Mouse (Mus musculus): Measurements from ENCODE around the gene Tbk1. TPM values are rescaled to one million over a fixed set of nuclear protein-coding genes. Genes with fewer than 3 reads are reported as not detected.

The Tbk1 gene
- 28.6 and 34.5 TPM in 2 replicates for polyA plus RNA-seq (2015; fragmentation: Nextera tagmentation; extraction: Ambion mirVana)

- Histone ChIP-seq H3K9me3 (replicated peaks) (no peaks in the 10 kb centered on the region), H3K4me2 (replicated peaks) (peak within 1 kb of the TSS; percentile 56), H3K4me1 (peaks cover 11% of the 10 kb centered on the region), H3K36me3 (peaks cover 42% of the 10 kb centered on the region), H3K9ac (peak within 1 kb of the TSS; percentile 92), H3K27me3 (no peaks in the 10 kb centered on the region), H3K27ac (replicated peaks) (peak within 1 kb of the TSS; percentile 87), H3K4me3 (replicated peaks) (peak within 1 kb of the TSS; percentile 84)
- under 1% methylated on average over 58 of the region's 58 CpGs for WGBS
- ATAC-seq (ENCODE audit: insufficient number of reproducible peaks, low FRiP score, low TSS enrichment, low read depth) = peak; percentile 97
Measured at GRCm38 (mm10) chr10:121586675-121587370, at the start of gene Tbk1. Gene Tbk1, minus strand, starts transcription at chr10:121586787.

GRCm38 (mm10) chr10:121636276-121636675 lies 49.7 kb upstream of the Tbk1 start:
- Histone ChIP-seq H3K4me3 (replicated peaks) (no peak overlapping the region), H3K36me3 (no peaks in the 10 kb centered on the region), H3K4me1 (0 out of 2 replicates have a peak, but pooled peaks cover 6% of the 10 kb centered on the region), H3K9ac (no peak overlapping the region), H3K27ac (replicated peaks) (no peak overlapping the region), H3K27me3 (no peaks in the 10 kb centered on the region), H3K4me2 (replicated peaks) (no peak overlapping the region), H3K9me3 (replicated peaks) (no peaks in the 10 kb centered on the region)
- WGBS = 82% methylated on average over 6 of the region's 6 CpGs
- no peak for ATAC-seq (ENCODE audit: insufficient number of reproducible peaks, low FRiP score, low TSS enrichment, low read depth)

GRCm38 (mm10) chr10:121634159-121634558 lies 47.6 kb upstream of the Tbk1 start:
- 44% methylated on average over 1 of the region's 1 CpGs for WGBS
- no peaks in the 10 kb centered on the region for H3K9me3 ChIP-seq (replicated peaks)
- ATAC-seq (ENCODE audit: insufficient number of reproducible peaks, low FRiP score, low TSS enrichment, low read depth) = no peak
- no peak overlapping the region for H3K9ac ChIP-seq
- no peaks in the 10 kb centered on the region for H3K36me3 ChIP-seq
- H3K27ac ChIP-seq (replicated peaks) = no peak overlapping the region
- H3K4me2 ChIP-seq (replicated peaks) = no peak overlapping the region
- no peaks in the 10 kb centered on the region for H3K27me3 ChIP-seq
- H3K4me3 ChIP-seq (replicated peaks) = no peak overlapping the region
- H3K4me1 ChIP-seq = no peaks in the 10 kb centered on the region

GRCm38 (mm10) chr10:121628561-121629040 lies 42.0 kb upstream of the Tbk1 start:
- Histone ChIP-seq H3K36me3 (no peaks in the 10 kb centered on the region), H3K27me3 (no peaks in the 10 kb centered on the region), H3K4me3 (replicated peaks) (no peak overlapping the region), H3K9me3 (replicated peaks) (no peaks in the 10 kb centered on the region), H3K27ac (replicated peaks) (no peak overlapping the region), H3K9ac (no peak overlapping the region), H3K4me2 (replicated peaks) (no peak overlapping the region), H3K4me1 (peaks cover 8% of the 10 kb centered on the region)
- 89% methylated on average over 6 of the region's 6 CpGs for WGBS
- ATAC-seq (ENCODE audit: insufficient number of reproducible peaks, low FRiP score, low TSS enrichment, low read depth) = no peak

GRCm38 (mm10) chr10:121627216-121627852 lies 40.7 kb upstream of the Tbk1 start:
- Histone ChIP-seq H3K27ac (replicated peaks) (0 out of 2 replicates have a peak overlapping the region, but pooled peaks have one; percentile 95), H3K4me2 (replicated peaks) (peak overlapping the region; percentile 63), H3K9ac (peak overlapping the region; percentile 71; the same call in 1 of the 2 replicates), H3K36me3 (0 out of 2 replicates have a peak, but pooled peaks cover 2% of the 10 kb centered on the region), H3K27me3 (no peaks in the 10 kb centered on the region), H3K4me1 (peaks cover 8% of the 10 kb centered on the region), H3K9me3 (replicated peaks) (no peaks in the 10 kb centered on the region), H3K4me3 (replicated peaks) (peak overlapping the region; percentile 64; the same call in 1 of the 2 replicates)
- 78% methylated on average over 10 of the region's 10 CpGs for WGBS
- no peak for ATAC-seq (ENCODE audit: insufficient number of reproducible peaks, low FRiP score, low TSS enrichment, low read depth)

- H3K9ac ChIP-seq = peak within 1 kb of the TSS; percentile 71
- peak within 1 kb of the TSS; percentile 64 for H3K4me3 ChIP-seq (replicated peaks)
- no peaks in the 10 kb centered on the region for H3K27me3 ChIP-seq
- peak within 1 kb of the TSS; percentile 95 for H3K27ac ChIP-seq (replicated peaks)
- WGBS = under 1% methylated on average over 70 of the region's 70 CpGs
- peak within 1 kb of the TSS; percentile 63 for H3K4me2 ChIP-seq (replicated peaks)
- H3K9me3 ChIP-seq (replicated peaks) = no peaks in the 10 kb centered on the region
- H3K4me1 ChIP-seq = peaks cover 8% of the 10 kb centered on the region
- peak; percentile 100 for ATAC-seq (ENCODE audit: insufficient number of reproducible peaks, low FRiP score, low TSS enrichment, low read depth)
- H3K36me3 ChIP-seq = peaks cover 11% of the 10 kb centered on the region
Measured at GRCm38 (mm10) chr10:121626186-121626882, 39.7 kb upstream of the Tbk1 start, which contains the start of gene Xpot. Gene Xpot, minus strand, starts transcription at chr10:121626332.

GRCm38 (mm10) chr10:121625407-121626185 lies 39.0 kb upstream of the Tbk1 start:
- Histone ChIP-seq H3K4me1 (peaks cover 8% of the 10 kb centered on the region), H3K9me3 (replicated peaks) (no peaks in the 10 kb centered on the region), H3K4me2 (replicated peaks) (peak overlapping the region; percentile 63), H3K9ac (peak overlapping the region; percentile 71), H3K4me3 (replicated peaks) (peak overlapping the region; percentile 64), H3K27me3 (no peaks in the 10 kb centered on the region), H3K27ac (replicated peaks) (peak overlapping the region; percentile 95), H3K36me3 (peaks cover 13% of the 10 kb centered on the region)
- WGBS = under 1% methylated on average over 41 of the region's 41 CpGs
- peak; percentile 30 for ATAC-seq (ENCODE audit: insufficient number of reproducible peaks, low FRiP score, low TSS enrichment, low read depth)

GRCm38 (mm10) chr10:121625006-121625405 lies 38.4 kb upstream of the Tbk1 start:
- Histone ChIP-seq H3K4me1 (peaks cover 8% of the 10 kb centered on the region), H3K4me3 (replicated peaks) (peak overlapping the region; percentile 64), H3K9ac (peak overlapping the region; percentile 71), H3K4me2 (replicated peaks) (peak overlapping the region; percentile 63), H3K27ac (replicated peaks) (peak overlapping the region; percentile 95), H3K9me3 (replicated peaks) (no peaks in the 10 kb centered on the region), H3K36me3 (peaks cover 19% of the 10 kb centered on the region), H3K27me3 (no peaks in the 10 kb centered on the region)
- WGBS = 9% methylated on average over 9 of the region's 9 CpGs
- ATAC-seq (ENCODE audit: insufficient number of reproducible peaks, low FRiP score, low TSS enrichment, low read depth) = no peak

GRCm38 (mm10) chr10:121623670-121624069 lies 37.1 kb upstream of the Tbk1 start:
- Histone ChIP-seq H3K27me3 (no peaks in the 10 kb centered on the region), H3K9ac (no peak overlapping the region), H3K4me1 (peaks cover 8% of the 10 kb centered on the region), H3K36me3 (peaks cover 29% of the 10 kb centered on the region), H3K27ac (replicated peaks) (no peak overlapping the region), H3K4me2 (replicated peaks) (no peak overlapping the region), H3K4me3 (replicated peaks) (no peak overlapping the region), H3K9me3 (replicated peaks) (no peaks in the 10 kb centered on the region)
- ATAC-seq (ENCODE audit: insufficient number of reproducible peaks, low FRiP score, low TSS enrichment, low read depth) = no peak
- 82% methylated on average over 7 of the region's 7 CpGs for WGBS

- H3K27me3 ChIP-seq = no peaks in the 10 kb centered on the region
- no peaks in the 10 kb centered on the region for H3K9me3 ChIP-seq (replicated peaks)
- 73% methylated on average over 6 of the region's 6 CpGs for WGBS
- no peak overlapping the region for H3K4me3 ChIP-seq (replicated peaks)
- no peak overlapping the region for H3K4me2 ChIP-seq (replicated peaks)
- H3K36me3 ChIP-seq = peaks cover 41% of the 10 kb centered on the region
- no peak overlapping the region for H3K27ac ChIP-seq (replicated peaks)
- ATAC-seq (ENCODE audit: insufficient number of reproducible peaks, low FRiP score, low TSS enrichment, low read depth) = no peak
- H3K9ac ChIP-seq = no peak overlapping the region
- peaks cover 8% of the 10 kb centered on the region for H3K4me1 ChIP-seq
Measured at GRCm38 (mm10) chr10:121622431-121622830, 35.8 kb upstream of the Tbk1 start.
